Mouse (Mus musculus) liver, adult 2 months (tissue): ENCODE data around the gene Gm11037. TPM values are rescaled to one million over a fixed set of nuclear protein-coding genes. Genes with fewer than 3 reads are reported as not detected.

Experiments used
- DNase-seq: peaks from one replicate; pipeline ENCODE4 v3.0.0-alpha.2; 2011; ENCODE audit warnings: low read depth, low spot score; ENCODE audit errors: extremely low read depth
- H3K27ac ChIP-seq: fragments of 200-500 bp; replicated peaks from 2 replicates; pipeline ENCODE4 v1.5.1; 2012; ENCODE audit warnings: low read depth, mild to moderate bottlenecking, control low read depth, inconsistent platforms, low read length; ENCODE audit not compliant: insufficient read depth
- H3K27me3 ChIP-seq: fragments of 200-500 bp; 2 replicates; pipeline ENCODE4 v1.6.1; 2012; ENCODE audit warnings: mild to moderate bottlenecking, moderate library complexity, low read length, inconsistent platforms; ENCODE audit not compliant: control insufficient read depth, insufficient read depth
- H3K36me3 ChIP-seq: fragments of 200-500 bp; 2 replicates; pipeline ENCODE4 v1.6.1; 2012; ENCODE audit warnings: low read length, inconsistent platforms; ENCODE audit not compliant: control insufficient read depth, insufficient read depth
- H3K4me1 ChIP-seq: fragments of 200-500 bp; 2 replicates; pipeline ENCODE4 v1.6.1; 2011; ENCODE audit warnings: low read length; ENCODE audit not compliant: control insufficient read depth, insufficient read depth
- H3K4me3 ChIP-seq: fragments of 200-500 bp; 2 replicates; pipeline ENCODE4 v1.5.1; 2011; ENCODE audit warnings: low read depth, mild to moderate bottlenecking, control low read depth, low read length, moderate library complexity; ENCODE audit not compliant: insufficient read depth
- H3K79me2 ChIP-seq: fragments of 200-500 bp; 2 replicates; pipeline ENCODE4 v1.6.1; 2012; ENCODE audit warnings: inconsistent platforms, mild to moderate bottlenecking, low read length, moderate library complexity; ENCODE audit not compliant: control insufficient read depth, insufficient read depth
- H3K9ac ChIP-seq: fragments of 200-500 bp; 2 replicates; pipeline ENCODE4 v1.6.1; 2012; ENCODE audit warnings: low read depth, mild to moderate bottlenecking, control low read depth, inconsistent platforms, low read length
- CTCF ChIP-seq: fragments of 200-500 bp; IDR thresholded peaks from 2 replicates; pipeline ENCODE4 v1.5.1; 2011; ENCODE audit warnings: low read depth, low read length, control low read depth
- POLR2A ChIP-seq: fragments of 200-500 bp; IDR thresholded peaks from 2 replicates; pipeline ENCODE4 v1.6.1; 2011; ENCODE audit warnings: low read length, control low read depth; ENCODE audit not compliant: insufficient read depth; ENCODE audit errors: extremely low read depth
- WGBS: fragments of 180-500 bp; shearing (Covaris S2); methylation state at CpG from one replicate; pipeline ENCODE4 v1.1.7; 2018; 5-methylcytosine and 5-hydroxymethylcytosine counted together
- polyA plus RNA-seq: library from polyadenylated mRNA; depleted of rRNA; stranded (reverse); fragments of >200 nt; gene quantifications from 2 replicates; pipeline ENCODE4 v1.2.3, GENCODE M21; 2012
- total RNA-seq: library from RNA; depleted of rRNA; stranded (reverse); fragments of >200 nt; gene quantifications from 2 replicates; pipeline ENCODE4 v1.2.3, GENCODE M21; 2014

Gm11037 gene
- total and polyA plus RNA-seq, 2 experiments = not detected

- no peaks in the 10 kb centered on the region; the same call in 1 of the 2 replicates for H3K27me3 ChIP-seq
- WGBS = 79% methylated on average over 9 of the region's 9 CpGs
- TF ChIP-seq CTCF = no peak
- TF ChIP-seq POLR2A = no peak
- no peaks in the 10 kb centered on the region for H3K36me3 ChIP-seq
- H3K27ac ChIP-seq = no peak overlapping the region
- no peak overlapping the region for H3K9ac ChIP-seq
- H3K4me3 ChIP-seq = no peak overlapping the region
- DNase-seq = no peak
- no peaks in the 10 kb centered on the region for H3K4me1 ChIP-seq
- H3K79me2 ChIP-seq = no peaks in the 10 kb centered on the region
These were observed 7.1 kb upstream of the Gm11037 start for GRCm38 (mm10) chr2:131125964-131126815.

- TF ChIP-seq CTCF (no peak), POLR2A (no peak)
- Histone ChIP-seq H3K4me1 (no peaks in the 10 kb centered on the region), H3K27ac (0 out of 2 replicates have a peak within 1 kb of the TSS, but pooled peaks have one; percentile 32), H3K9ac (peak within 1 kb of the TSS; percentile 69), H3K36me3 (no peaks in the 10 kb centered on the region), H3K4me3 (peak within 1 kb of the TSS; percentile 70), H3K27me3 (no peaks in the 10 kb centered on the region; the same call in 1 of the 2 replicates), H3K79me2 (no peaks in the 10 kb centered on the region)
- 8% methylated on average over 28 of the region's 28 CpGs for WGBS
- DNase-seq = no peak
These were observed 6.1 kb upstream of the Gm11037 start, which contains the start of gene Hspa12b for GRCm38 (mm10) chr2:131127161-131127730. Gene Hspa12b (plus strand): TSS chr2:131127280.

- no peaks in the 10 kb centered on the region; the same call in 1 of the 2 replicates for H3K27me3 ChIP-seq
- H3K36me3 ChIP-seq = no peaks in the 10 kb centered on the region
- TF ChIP-seq CTCF = no peak
- no peak for TF ChIP-seq POLR2A
- no peak overlapping the region for H3K9ac ChIP-seq
- H3K79me2 ChIP-seq = no peaks in the 10 kb centered on the region
- no peak for DNase-seq
- no peak overlapping the region for H3K27ac ChIP-seq
- H3K4me3 ChIP-seq = 0 out of 2 replicates have a peak overlapping the region, but pooled peaks have one; percentile 2
- no peaks in the 10 kb centered on the region for H3K4me1 ChIP-seq
- WGBS = 80% methylated on average over 5 of the region's 5 CpGs
These were observed 5.1 kb upstream of the Gm11037 start for GRCm38 (mm10) chr2:131128211-131128610.

- no peak overlapping the region for H3K4me3 ChIP-seq
- H3K36me3 ChIP-seq = no peaks in the 10 kb centered on the region
- H3K9ac ChIP-seq = no peak overlapping the region
- no peaks in the 10 kb centered on the region for H3K4me1 ChIP-seq
- WGBS = 79% methylated on average over 3 of the region's 3 CpGs
- no peak overlapping the region for H3K27ac ChIP-seq
- TF ChIP-seq POLR2A (no peak), CTCF (no peak)
- no peak for DNase-seq
- H3K27me3 ChIP-seq = no peaks in the 10 kb centered on the region; the same call in 1 of the 2 replicates
- H3K79me2 ChIP-seq = no peaks in the 10 kb centered on the region
These were observed 4.6 kb upstream of the Gm11037 start for GRCm38 (mm10) chr2:131128636-131129157.

- Histone ChIP-seq H3K4me3 (no peak overlapping the region), H3K27ac (no peak overlapping the region), H3K4me1 (no peaks in the 10 kb centered on the region), H3K79me2 (no peaks in the 10 kb centered on the region), H3K36me3 (no peaks in the 10 kb centered on the region), H3K9ac (no peak overlapping the region), H3K27me3 (no peaks in the 10 kb centered on the region; the same call in 1 of the 2 replicates)
- DNase-seq = no peak
- TF ChIP-seq CTCF (no peak), POLR2A (no peak)
- WGBS = 74% methylated on average over 5 of the region's 5 CpGs
These were observed 3.5 kb upstream of the Gm11037 start for GRCm38 (mm10) chr2:131129836-131130235.
